Mouse (Mus musculus) midbrain, postnatal 0 days (tissue): Measurements from ENCODE around the gene Ttc7. TPM values are rescaled to one million over a fixed set of nuclear protein-coding genes. Genes with fewer than 3 reads are reported as not detected.

Source experiments
- ATAC-seq: fragments of 200-750 bp; cut with Nextera tagmentation; 2 replicates; pipeline ENCODE4 v1.8.0; 2017; ENCODE audit warnings: moderate number of reproducible peaks, mild to moderate bottlenecking, moderate TSS enrichment, moderate library complexity; ENCODE audit not compliant: low FRiP score
- DNase-seq: peaks from one replicate; pipeline ENCODE4 v3.0.0-alpha.2; 2015; ENCODE audit warnings: low spot score
- H3K27ac ChIP-seq: fragments of 300-500 bp; sonication (generic); 2 replicates; pipeline ENCODE4 v1.5.1; 2014; ENCODE audit warnings: low read depth, mild to moderate bottlenecking, low read length, mixed read lengths
- H3K27me3 ChIP-seq: fragments of 300-500 bp; sonication (generic); 2 replicates; pipeline ENCODE4 v1.6.1; 2014; ENCODE audit warnings: low read length, control low read depth, mixed read lengths; ENCODE audit not compliant: insufficient read depth
- H3K36me3 ChIP-seq: fragments of 300-500 bp; sonication (generic); 2 replicates; pipeline ENCODE4 v1.6.1; 2014; ENCODE audit warnings: low read length, control low read depth, mixed read lengths; ENCODE audit not compliant: insufficient read depth
- H3K4me1 ChIP-seq: fragments of 300-500 bp; sonication (generic); 2 replicates; pipeline ENCODE4 v1.6.1; 2014; ENCODE audit warnings: mild to moderate bottlenecking, control low read depth, antibody characterized with exemption, low read length, mixed read lengths; ENCODE audit not compliant: insufficient read depth
- H3K4me2 ChIP-seq: fragments of 300-500 bp; sonication (generic); 2 replicates; pipeline ENCODE4 v1.6.1; 2014; ENCODE audit warnings: low read depth, mild to moderate bottlenecking, low read length, mixed read lengths; ENCODE audit not compliant: poor library complexity, severe bottlenecking
- H3K4me3 ChIP-seq: fragments of 300-500 bp; sonication (generic); 2 replicates; pipeline ENCODE4 v1.5.1; 2014; ENCODE audit warnings: low read depth, mild to moderate bottlenecking, low read length, moderate library complexity
- H3K9ac ChIP-seq: fragments of 300-500 bp; sonication (generic); replicated peaks from 2 replicates; pipeline ENCODE4 v1.6.1; 2014; ENCODE audit warnings: mild to moderate bottlenecking, low read length, moderate library complexity, mixed read lengths; ENCODE audit not compliant: poor library complexity, severe bottlenecking
- H3K9me3 ChIP-seq: fragments of 300-500 bp; sonication (generic); 2 replicates; pipeline ENCODE4 v1.6.1; 2016; ENCODE audit warnings: low read length, control low read depth
- CTCF ChIP-seq: IDR thresholded peaks from 2 replicates; pipeline ENCODE4 v1.5.1; 2016; ENCODE audit warnings: antibody characterized with exemption, mild to moderate bottlenecking
- WGBS: fragments of 180-500 bp; shearing (Covaris S2); extraction: QIAGEN DNeasy Blood & Tissue Kit; methylation state at CpG from one replicate; pipeline ENCODE4 v1.1.7; 2014; 5-methylcytosine and 5-hydroxymethylcytosine counted together
- polyA plus RNA-seq: library from polyadenylated mRNA; unstranded; fragments of >200 nt; fragmentation: Nextera tagmentation; extraction: Ambion mirVana; gene quantifications from 2 replicates; pipeline ENCODE4 v1.2.1, GENCODE M21; 2015
- total RNA-seq: library from RNA; depleted of rRNA; stranded (reverse); fragments of >200 nt; gene quantifications from 2 replicates; pipeline ENCODE4 v1.2.3, GENCODE M21; 2014

Ttc7 gene
- total and polyA plus RNA-seq, 2 experiments from 2014 or later: 5.3 to 11.1 TPM

DNA sequence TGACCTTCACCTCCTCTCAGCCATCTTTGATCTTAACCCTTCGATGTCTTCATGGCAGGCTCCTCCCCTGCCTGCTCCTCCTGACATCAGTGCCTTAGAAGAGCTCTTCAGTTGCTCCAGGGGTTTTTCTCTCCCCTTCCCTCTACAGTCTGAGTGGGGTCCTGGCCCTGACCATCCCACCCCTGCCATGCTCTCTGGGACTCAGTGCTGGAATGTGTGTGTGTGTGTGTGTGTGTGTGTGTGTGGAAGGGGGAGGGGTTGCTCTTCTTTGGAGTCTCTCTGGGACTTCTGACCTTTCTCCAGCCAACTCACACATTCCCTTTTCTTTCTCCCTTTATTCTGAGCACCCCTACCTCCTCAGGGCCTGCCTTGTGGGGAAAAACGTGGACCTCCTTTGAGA is 83.8 kb downstream of the Ttc7 start:
- DNase-seq (no peak), ATAC-seq (no peak)
- WGBS: 33% methylated on average over 2 of the region's 2 CpGs
- no peak overlapping the region for H3K27ac ChIP-seq
- no peak overlapping the region for H3K4me3 ChIP-seq
- no peak overlapping the region for H3K4me2 ChIP-seq
- no peak for TF ChIP-seq CTCF
- no peaks in the 10 kb centered on the region for H3K9me3 ChIP-seq
- H3K9ac ChIP-seq: no peak overlapping the region
- peaks cover 12% of the 10 kb centered on the region for H3K4me1 ChIP-seq
- no peaks in the 10 kb centered on the region for H3K27me3 ChIP-seq
- H3K36me3 ChIP-seq: no peaks in the 10 kb centered on the region; the same call in 1 of the 2 replicates

DNA sequence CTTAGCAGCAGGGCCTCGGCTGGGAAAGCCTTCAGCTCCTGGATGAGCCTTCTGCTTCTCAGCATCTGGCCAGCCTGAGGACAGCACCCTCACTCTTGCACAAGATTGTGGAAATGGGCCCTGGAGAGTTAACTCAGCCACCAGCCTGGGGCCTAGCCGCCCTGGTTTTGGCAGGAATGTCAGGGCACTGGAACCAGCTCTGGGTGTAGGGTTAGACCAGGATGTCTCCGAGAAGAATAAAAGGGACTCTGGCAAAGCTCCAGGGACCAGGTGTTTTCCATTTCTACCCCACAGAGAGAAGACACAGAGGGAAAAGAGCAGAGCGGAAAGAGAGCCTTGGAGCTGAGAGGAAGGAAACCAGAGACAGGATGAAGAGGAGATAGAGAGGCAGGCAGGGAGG is 84.5 kb downstream of the Ttc7 start:
- Histone ChIP-seq H3K4me3 (no peak overlapping the region), H3K4me2 (no peak overlapping the region), H3K4me1 (peaks cover 14% of the 10 kb centered on the region), H3K27ac (no peak overlapping the region), H3K9ac (no peak overlapping the region), H3K9me3 (no peaks in the 10 kb centered on the region), H3K27me3 (no peaks in the 10 kb centered on the region), H3K36me3 (no peaks in the 10 kb centered on the region)
- 43% methylated on average over 4 of the region's 4 CpGs for WGBS
- no peak for TF ChIP-seq CTCF
- DNase-seq: no peak
- ATAC-seq: no peak

DNA sequence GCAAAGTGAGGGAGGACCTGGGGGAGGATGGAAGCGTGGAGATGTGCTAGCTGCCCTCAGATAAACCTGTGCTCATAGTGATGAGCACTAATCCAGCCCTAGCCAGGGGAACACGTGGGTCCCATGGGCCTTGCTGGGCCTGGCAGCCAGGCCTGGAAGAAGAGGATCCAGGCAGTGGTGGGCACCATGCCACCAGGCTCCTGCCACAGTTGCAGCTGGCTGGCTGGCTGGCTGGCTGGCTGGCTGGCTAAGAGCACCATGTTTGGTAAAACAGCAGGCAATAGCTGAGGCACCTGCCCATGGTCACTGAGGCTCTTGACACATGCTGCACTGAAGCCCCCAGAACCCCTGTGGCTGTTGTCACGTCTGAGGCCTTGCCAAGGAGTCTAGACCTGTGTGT is 85.0 kb downstream of the Ttc7 start:
- Histone ChIP-seq H3K27me3 (no peaks in the 10 kb centered on the region), H3K4me3 (no peak overlapping the region), H3K9ac (no peak overlapping the region), H3K4me1 (peaks cover 18% of the 10 kb centered on the region), H3K9me3 (no peaks in the 10 kb centered on the region), H3K27ac (no peak overlapping the region), H3K4me2 (no peak overlapping the region), H3K36me3 (no peaks in the 10 kb centered on the region)
- 47% methylated on average over 3 of the region's 3 CpGs for WGBS
- peak; percentile 28 for ATAC-seq
- TF ChIP-seq CTCF: no peak
- peak; percentile 83 for DNase-seq

DNA sequence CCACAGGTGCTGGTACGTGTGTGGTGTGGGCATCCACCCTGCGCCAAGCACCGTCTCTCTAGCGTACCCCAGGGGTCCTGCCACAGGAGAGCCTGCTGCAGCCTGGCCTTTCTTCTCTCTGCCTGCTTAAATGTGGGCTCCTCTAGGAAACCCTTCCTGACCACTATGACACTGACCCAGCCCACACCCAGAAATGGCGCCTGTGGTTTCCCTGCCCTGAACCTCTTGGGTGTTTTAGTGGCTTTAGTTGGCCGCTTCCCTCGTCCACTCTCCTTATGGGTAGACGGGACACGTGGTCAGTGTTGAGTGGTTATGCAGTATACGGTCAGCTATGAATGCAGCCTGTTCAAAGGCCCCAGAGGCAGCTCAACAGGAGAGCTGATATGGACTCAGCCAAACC is 85.8 kb downstream of the Ttc7 start:
- H3K4me1 ChIP-seq: peaks cover 21% of the 10 kb centered on the region

DNA sequence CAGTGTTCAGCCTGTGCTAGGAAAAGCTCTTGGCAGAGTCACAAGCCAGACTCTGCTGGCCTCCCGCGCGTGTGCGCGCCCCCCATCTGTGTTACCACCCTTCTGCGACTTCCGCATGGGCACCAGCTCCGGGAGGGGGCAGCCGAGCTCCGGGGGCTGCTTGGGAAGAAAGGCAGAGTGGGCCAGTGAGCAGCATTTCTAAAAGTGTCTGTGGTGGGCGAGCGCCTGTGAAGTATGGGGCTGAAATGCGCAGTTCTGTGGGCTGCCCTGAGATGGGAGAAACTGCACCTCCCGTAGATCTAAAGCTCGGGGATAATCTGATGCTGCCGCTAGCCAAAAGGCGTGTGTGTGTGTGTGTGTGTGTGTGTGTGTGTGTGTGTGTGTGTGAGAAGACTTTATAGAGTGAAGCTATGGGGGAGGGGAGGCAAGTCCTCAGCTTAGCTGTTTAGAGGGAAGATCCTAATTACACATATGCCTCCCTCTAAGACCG is 86.6 kb downstream of the Ttc7 start:
- 56% methylated on average over 18 of the region's 18 CpGs for WGBS
- H3K9ac ChIP-seq: no peak overlapping the region
- H3K27me3 ChIP-seq: no peaks in the 10 kb centered on the region
- no peak for TF ChIP-seq CTCF
- no peak overlapping the region for H3K4me3 ChIP-seq
- no peak overlapping the region for H3K4me2 ChIP-seq
- H3K27ac ChIP-seq: no peak overlapping the region
- peaks cover 21% of the 10 kb centered on the region for H3K4me1 ChIP-seq
- H3K9me3 ChIP-seq: no peaks in the 10 kb centered on the region
- ATAC-seq (0 out of 2 replicates have a peak, but pooled peaks have one; percentile 12), DNase-seq (no peak)
- no peaks in the 10 kb centered on the region for H3K36me3 ChIP-seq

More for the DNA sequence above, 85.8 kb downstream of the Ttc7 start:
- H3K27ac ChIP-seq: no peak overlapping the region
- no peak overlapping the region for H3K9ac ChIP-seq
- WGBS: 93% methylated on average over 10 of the region's 10 CpGs
- no peaks in the 10 kb centered on the region for H3K27me3 ChIP-seq
- DNase-seq (no peak), ATAC-seq (no peak)
- H3K4me3 ChIP-seq: no peak overlapping the region
- TF ChIP-seq CTCF: no peak
- H3K4me2 ChIP-seq: no peak overlapping the region
- H3K36me3 ChIP-seq: no peaks in the 10 kb centered on the region
- no peaks in the 10 kb centered on the region for H3K9me3 ChIP-seq

DNA sequence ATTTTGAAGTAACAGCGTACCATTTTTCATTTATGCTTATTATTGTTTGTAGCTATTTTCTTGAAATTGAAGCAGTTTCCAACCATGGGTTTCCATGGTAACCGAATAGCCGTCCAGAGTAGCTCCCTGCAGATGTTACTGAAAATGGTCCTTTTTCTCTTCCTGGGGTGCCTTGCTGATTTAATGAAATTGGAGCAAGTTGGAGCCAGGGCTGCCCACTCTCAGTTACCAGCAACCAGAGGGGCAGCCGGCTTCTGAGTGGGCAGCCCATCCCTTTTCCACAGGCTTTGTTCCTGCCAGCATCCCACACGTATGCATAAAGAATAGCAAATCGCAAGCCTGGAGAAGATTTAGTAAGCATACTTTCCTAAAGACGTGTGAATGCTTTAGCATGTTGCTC is 89.5 kb downstream of the Ttc7 start:
- Histone ChIP-seq H3K9me3 (no peaks in the 10 kb centered on the region), H3K27me3 (no peaks in the 10 kb centered on the region), H3K4me3 (no peak overlapping the region), H3K4me2 (no peak overlapping the region), H3K27ac (peak overlapping the region; percentile 77), H3K36me3 (no peaks in the 10 kb centered on the region), H3K4me1 (peaks cover 21% of the 10 kb centered on the region), H3K9ac (no peak overlapping the region)
- 30% methylated on average over 7 of the region's 7 CpGs for WGBS
- no peak for TF ChIP-seq CTCF
- ATAC-seq (no peak), DNase-seq (peak; percentile 67)
